Mouse (Mus musculus) stomach, embryonic 15.5 days (tissue): Measurements from ENCODE around the gene Rras. TPM values are rescaled to one million over a fixed set of nuclear protein-coding genes. Genes with fewer than 3 reads are reported as not detected.

Experiments used
- ATAC-seq: fragments of 200-750 bp; cut with Nextera tagmentation; 2 replicates; pipeline ENCODE4 v1.8.0; 2017; ENCODE audit warnings: low read depth, moderate number of reproducible peaks, moderate TSS enrichment; ENCODE audit not compliant: insufficient read depth, low FRiP score
- H3K27ac ChIP-seq: fragments of 300-500 bp; sonication (generic); 2 replicates; pipeline ENCODE4 v1.5.1; 2015; ENCODE audit warnings: mild to moderate bottlenecking, inconsistent platforms
- H3K27me3 ChIP-seq: fragments of 300-500 bp; sonication (generic); replicated peaks from 2 replicates; pipeline ENCODE4 v1.6.1; 2015; ENCODE audit warnings: inconsistent platforms
- H3K36me3 ChIP-seq: fragments of 300-500 bp; sonication (generic); 2 replicates; pipeline ENCODE4 v1.6.1; 2015; ENCODE audit warnings: inconsistent platforms
- H3K4me1 ChIP-seq: fragments of 300-500 bp; sonication (generic); 2 replicates; pipeline ENCODE4 v1.6.1; 2015; ENCODE audit warnings: inconsistent platforms
- H3K4me2 ChIP-seq: fragments of 300-500 bp; sonication (generic); 2 replicates; pipeline ENCODE4 v1.6.1; 2015; ENCODE audit warnings: mild to moderate bottlenecking, inconsistent platforms
- H3K4me3 ChIP-seq: fragments of 300-500 bp; sonication (generic); replicated peaks from 2 replicates; pipeline ENCODE4 v1.5.1; 2015; ENCODE audit warnings: inconsistent platforms
- H3K9ac ChIP-seq: fragments of 300-500 bp; sonication (generic); 2 replicates; pipeline ENCODE4 v1.6.1; 2015; ENCODE audit warnings: inconsistent platforms
- H3K9me3 ChIP-seq: fragments of 300-500 bp; sonication (generic); 2 replicates; pipeline ENCODE4 v1.6.1; 2016; ENCODE audit warnings: inconsistent platforms
- WGBS: fragments of 180-500 bp; shearing (Covaris S2); methylation state at CpG from one replicate; pipeline ENCODE4 v1.1.7; 2015; 5-methylcytosine and 5-hydroxymethylcytosine counted together
- polyA plus RNA-seq: library from polyadenylated mRNA; unstranded; fragments of >200 nt; fragmentation: Nextera tagmentation; extraction: Ambion mirVana; gene quantifications from 2 replicates; pipeline ENCODE4 v1.2.1, GENCODE M21; 2015

Rras gene
- polyA plus RNA-seq, 1 experiment from 2014 or later = 58.0 TPM

DNA sequence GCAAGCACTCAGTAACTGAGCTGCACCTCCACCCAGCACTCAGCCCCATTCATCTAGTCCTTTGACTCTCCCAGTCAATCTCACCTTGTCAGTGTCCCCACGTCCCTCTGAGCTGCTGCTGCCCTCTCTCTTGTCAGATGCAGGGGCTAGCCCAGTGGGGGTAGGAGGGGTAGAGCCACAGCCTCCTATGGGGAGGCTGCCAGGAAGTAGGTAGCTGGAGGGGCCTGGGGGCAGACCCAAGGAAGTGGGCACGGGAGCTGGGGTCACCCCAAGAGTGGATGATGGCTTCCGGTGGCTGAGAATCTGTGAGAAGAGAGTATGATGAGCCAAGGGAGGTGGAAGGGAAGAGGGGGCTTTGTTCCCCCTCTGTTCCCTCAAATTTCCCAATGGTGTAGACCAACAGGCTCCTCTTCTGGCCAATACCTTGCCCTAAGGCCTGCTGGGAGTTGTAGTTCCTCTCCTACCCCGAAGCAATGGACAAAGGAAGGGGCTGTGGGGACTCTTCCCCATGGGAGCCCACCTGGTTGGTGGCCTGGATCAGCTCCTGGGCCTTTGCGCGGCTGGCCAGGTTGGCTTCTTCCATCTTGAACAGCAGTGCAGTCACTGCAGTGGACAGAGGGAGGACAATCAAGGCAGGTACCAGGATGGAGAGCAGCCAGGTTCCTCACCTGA, 12.3 kb upstream of the Rras start:
- H3K27me3 ChIP-seq = no peaks in the 10 kb centered on the region
- H3K36me3 ChIP-seq = peaks cover 84% of the 10 kb centered on the region
- 0 out of 2 replicates have a peak, but pooled peaks cover 4% of the 10 kb centered on the region for H3K4me1 ChIP-seq
- 85% methylated on average over 6 of the region's 6 CpGs for WGBS
- no peak overlapping the region for H3K27ac ChIP-seq
- H3K4me2 ChIP-seq = no peak overlapping the region
- no peak overlapping the region for H3K9ac ChIP-seq
- H3K9me3 ChIP-seq = no peaks in the 10 kb centered on the region
- no peak for ATAC-seq
- no peak overlapping the region for H3K4me3 ChIP-seq

DNA sequence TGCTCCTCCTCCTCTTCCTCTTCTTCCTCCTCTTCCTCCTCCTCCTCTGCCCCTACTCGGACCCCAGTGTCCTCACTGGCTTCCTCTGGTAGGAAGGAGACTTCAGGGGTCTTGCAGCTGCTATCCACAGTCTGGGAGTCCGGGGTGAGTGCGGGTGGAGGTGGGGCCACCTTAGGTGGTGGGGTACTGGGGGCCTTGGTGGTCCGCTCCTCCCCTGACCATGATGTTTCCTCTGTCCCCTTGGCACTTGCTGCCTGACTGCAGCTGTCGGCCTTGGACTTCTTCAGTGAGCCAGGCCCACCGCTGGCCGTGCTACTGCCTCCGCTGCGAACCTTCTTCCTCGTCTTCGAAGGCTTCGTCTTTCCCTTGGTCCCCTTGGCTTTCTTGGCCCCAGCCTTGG, 11.3 kb upstream of the Rras start:
- WGBS = 92% methylated on average over 12 of the region's 12 CpGs

DNA sequence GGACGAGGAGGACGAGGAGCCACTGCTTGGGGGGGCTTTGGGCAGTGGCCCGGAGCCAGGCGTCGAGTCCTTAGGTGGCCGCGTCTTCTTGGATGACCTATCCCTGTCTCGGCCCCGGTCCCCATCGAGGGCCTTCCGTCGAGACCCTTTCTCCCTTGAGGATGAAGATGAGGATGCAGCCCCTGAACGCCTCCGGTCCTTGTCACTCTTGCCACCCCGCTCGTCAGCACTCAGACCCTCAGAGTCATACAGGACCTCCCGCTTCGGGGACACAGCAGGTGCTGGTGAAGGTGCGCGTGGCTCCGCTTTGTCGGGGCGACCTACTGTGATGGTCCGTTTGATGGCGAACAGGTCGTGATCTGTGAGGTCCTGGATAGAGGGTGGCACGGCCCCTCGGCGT, 10.6 kb upstream of the Rras start:
- Histone ChIP-seq H3K9ac (no peak overlapping the region), H3K4me3 (no peak overlapping the region), H3K27me3 (no peaks in the 10 kb centered on the region), H3K4me1 (no peaks in the 10 kb centered on the region), H3K36me3 (peaks cover 81% of the 10 kb centered on the region), H3K9me3 (no peaks in the 10 kb centered on the region), H3K4me2 (no peak overlapping the region), H3K27ac (no peak overlapping the region)
- ATAC-seq = no peak
- 94% methylated on average over 29 of the region's 29 CpGs for WGBS

More for the DNA sequence above, 11.3 kb upstream of the Rras start:
- Histone ChIP-seq H3K9ac (no peak overlapping the region), H3K4me2 (no peak overlapping the region), H3K27me3 (no peaks in the 10 kb centered on the region), H3K36me3 (peaks cover 81% of the 10 kb centered on the region), H3K27ac (no peak overlapping the region), H3K4me3 (no peak overlapping the region), H3K9me3 (no peaks in the 10 kb centered on the region), H3K4me1 (no peaks in the 10 kb centered on the region)
- no peak for ATAC-seq

DNA sequence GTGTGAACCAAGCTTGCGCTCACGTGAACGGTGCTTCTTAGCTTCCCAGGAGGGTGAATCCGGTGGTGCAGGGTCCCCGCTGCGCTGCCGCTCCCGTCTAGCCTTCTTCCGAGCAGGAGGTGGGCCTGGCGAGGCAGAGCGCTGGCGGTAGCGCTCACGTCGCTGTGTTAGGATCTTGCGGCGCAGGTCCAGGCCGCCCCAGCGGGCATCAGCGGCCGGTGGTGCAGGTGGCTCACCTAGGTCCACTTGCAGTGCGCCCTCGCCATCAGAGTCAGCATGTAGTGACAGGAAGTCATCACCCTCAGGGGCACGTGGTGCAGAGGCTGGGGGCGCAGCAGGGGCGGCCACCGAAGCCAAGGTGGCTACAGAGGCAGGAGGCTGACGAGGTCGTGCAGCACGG, 9.9 kb upstream of the Rras start:
- H3K36me3 ChIP-seq = peaks cover 86% of the 10 kb centered on the region
- no peak overlapping the region for H3K4me2 ChIP-seq
- 94% methylated on average over 30 of the region's 30 CpGs for WGBS
- H3K9ac ChIP-seq = no peak overlapping the region
- no peaks in the 10 kb centered on the region for H3K9me3 ChIP-seq
- no peak overlapping the region for H3K4me3 ChIP-seq
- ATAC-seq = no peak
- H3K27ac ChIP-seq = no peak overlapping the region
- no peaks in the 10 kb centered on the region for H3K27me3 ChIP-seq
- no peaks in the 10 kb centered on the region for H3K4me1 ChIP-seq

DNA sequence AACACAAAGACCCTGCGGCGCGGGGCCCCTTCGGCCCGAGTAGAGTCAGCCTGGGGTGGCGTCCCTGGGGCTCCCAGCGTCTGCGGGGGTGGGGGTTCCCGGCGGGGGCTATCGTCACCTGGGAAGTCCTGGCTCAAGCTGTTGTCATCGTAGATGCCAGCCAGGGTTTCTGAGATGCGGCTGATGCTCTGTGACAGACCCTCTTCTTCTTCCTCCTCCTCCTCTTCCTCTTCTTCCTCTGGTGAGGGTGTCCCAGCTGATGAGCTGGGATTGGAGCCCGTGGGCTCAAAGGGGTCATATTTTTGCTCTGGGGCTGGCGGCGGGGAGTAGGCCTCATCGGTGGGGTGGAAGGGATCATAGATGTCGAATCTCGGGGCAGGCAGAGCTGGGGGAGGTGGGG, 9.3 kb upstream of the Rras start:
- Histone ChIP-seq H3K4me1 (0 out of 2 replicates have a peak, but pooled peaks cover 3% of the 10 kb centered on the region), H3K36me3 (peaks cover 88% of the 10 kb centered on the region), H3K9ac (no peak overlapping the region), H3K27ac (no peak overlapping the region), H3K4me2 (no peak overlapping the region), H3K9me3 (no peaks in the 10 kb centered on the region), H3K4me3 (no peak overlapping the region), H3K27me3 (no peaks in the 10 kb centered on the region)
- ATAC-seq = no peak
- 93% methylated on average over 19 of the region's 19 CpGs for WGBS

DNA sequence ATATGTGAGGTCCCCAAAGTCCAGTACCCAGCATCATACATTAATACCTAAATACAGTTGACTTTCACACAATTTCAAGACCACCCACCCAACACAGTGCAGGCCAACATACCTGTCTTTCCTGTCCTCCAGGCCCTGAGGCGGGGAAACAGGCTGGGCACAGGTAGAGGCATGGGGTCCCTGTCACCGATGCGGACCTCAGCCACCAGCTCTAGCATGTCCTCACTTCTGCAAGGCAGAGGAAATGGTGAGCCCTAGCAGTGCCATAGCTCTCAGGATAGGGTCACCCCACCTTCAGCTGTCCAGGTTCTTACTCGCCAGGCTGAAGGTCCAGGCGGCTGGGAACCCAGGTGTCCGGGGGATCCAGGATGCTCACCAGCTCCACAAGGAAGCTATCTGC, 5.8 kb upstream of the Rras start:
- Histone ChIP-seq H3K4me3 (no peak overlapping the region), H3K36me3 (peaks cover 60% of the 10 kb centered on the region), H3K9me3 (no peaks in the 10 kb centered on the region), H3K27ac (no peak overlapping the region), H3K4me1 (peaks cover 18% of the 10 kb centered on the region), H3K4me2 (no peak overlapping the region), H3K9ac (no peak overlapping the region), H3K27me3 (no peaks in the 10 kb centered on the region)
- ATAC-seq = no peak
- WGBS = 96% methylated on average over 6 of the region's 6 CpGs

DNA sequence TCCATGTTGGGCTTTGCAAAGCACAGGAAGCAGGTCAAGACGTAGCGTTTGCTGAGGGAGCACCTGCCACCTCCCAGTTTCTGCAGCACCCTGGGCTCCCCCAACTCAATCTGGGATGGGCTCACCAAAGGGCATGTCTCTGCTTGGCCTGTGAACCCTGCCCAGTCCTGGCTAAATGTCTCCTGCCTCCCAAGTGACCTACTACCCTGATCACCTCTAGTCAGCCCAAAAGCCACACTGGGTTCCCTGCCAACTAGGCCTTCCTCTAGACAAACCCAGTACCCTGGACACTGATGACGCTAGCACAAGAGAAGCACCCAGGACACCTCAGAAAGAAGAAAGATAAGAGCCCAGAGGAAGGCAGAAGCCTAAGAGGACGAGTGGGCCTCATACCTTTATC, 4.9 kb upstream of the Rras start:
- WGBS = 82% methylated on average over 4 of the region's 4 CpGs
- Histone ChIP-seq H3K4me1 (peaks cover 18% of the 10 kb centered on the region), H3K4me3 (no peak overlapping the region), H3K9ac (no peak overlapping the region), H3K9me3 (no peaks in the 10 kb centered on the region), H3K27me3 (no peaks in the 10 kb centered on the region), H3K4me2 (no peak overlapping the region), H3K27ac (no peak overlapping the region), H3K36me3 (peaks cover 52% of the 10 kb centered on the region)
- no peak for ATAC-seq

DNA sequence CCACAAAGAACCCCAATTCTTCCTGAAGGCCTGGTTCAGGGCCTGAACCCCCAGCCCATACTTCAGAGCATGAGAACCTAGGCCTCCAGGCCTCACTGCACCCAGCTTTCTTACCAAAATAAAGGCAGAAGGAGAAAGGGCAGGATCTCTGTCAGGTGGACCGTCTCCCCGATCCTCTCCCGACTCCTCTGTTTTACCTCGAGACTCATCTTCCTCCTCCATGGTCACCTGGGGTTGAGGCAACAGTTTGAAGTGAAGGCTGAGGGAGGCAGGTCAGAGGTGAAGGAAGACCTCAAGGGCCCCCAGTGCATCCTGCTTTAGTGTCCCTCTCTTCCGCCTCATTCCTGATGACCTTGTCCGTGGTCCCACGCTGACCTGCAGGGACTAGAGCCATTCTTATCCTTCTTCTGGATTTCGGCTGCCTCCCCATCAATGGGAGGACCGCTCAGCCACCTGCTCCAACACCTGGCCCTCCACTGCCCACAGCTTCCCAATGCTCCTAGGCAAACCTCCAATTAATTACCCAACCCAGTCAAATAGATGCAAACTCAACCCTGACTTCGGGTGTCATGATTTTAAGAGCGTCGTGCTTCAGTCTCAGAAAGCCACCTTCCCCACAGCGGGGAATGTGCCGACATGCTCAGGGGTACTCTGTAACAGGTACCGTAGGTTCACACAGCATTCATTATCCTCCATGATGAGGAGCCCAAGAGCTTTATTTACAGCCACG, 4.2 kb upstream of the Rras start:
- no peak overlapping the region for H3K27ac ChIP-seq
- H3K36me3 ChIP-seq = peaks cover 45% of the 10 kb centered on the region
- peaks cover 18% of the 10 kb centered on the region for H3K4me1 ChIP-seq
- WGBS = 91% methylated on average over 16 of the region's 16 CpGs
- H3K4me2 ChIP-seq = no peak overlapping the region
- no peaks in the 10 kb centered on the region for H3K27me3 ChIP-seq
- no peaks in the 10 kb centered on the region for H3K9me3 ChIP-seq
- H3K4me3 ChIP-seq = no peak overlapping the region
- no peak for ATAC-seq
- no peak overlapping the region for H3K9ac ChIP-seq

DNA sequence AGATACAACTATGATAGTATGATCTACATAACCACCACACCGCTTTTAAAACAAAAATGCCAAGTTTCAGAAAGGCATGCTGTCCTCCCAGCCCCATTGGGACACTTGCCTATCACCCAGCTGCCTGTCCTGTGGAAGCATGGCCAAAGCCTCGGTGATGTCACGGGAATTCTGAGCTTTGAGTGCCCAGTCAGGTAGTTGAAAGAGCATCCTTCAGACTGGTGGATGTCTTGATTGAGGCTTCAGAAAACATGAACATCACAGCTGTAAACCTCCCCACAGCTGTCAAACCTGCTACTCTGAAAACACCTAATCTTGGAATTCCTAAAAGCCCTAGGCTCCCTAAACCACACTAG, 3.7 kb upstream of the Rras start:
- H3K27ac ChIP-seq = no peak overlapping the region
- no peak overlapping the region for H3K9ac ChIP-seq
- H3K4me1 ChIP-seq = peaks cover 22% of the 10 kb centered on the region
- no peak overlapping the region for H3K4me3 ChIP-seq
- ATAC-seq = no peak
- H3K4me2 ChIP-seq = no peak overlapping the region
- H3K36me3 ChIP-seq = peaks cover 40% of the 10 kb centered on the region
- WGBS = 97% methylated on average over 3 of the region's 3 CpGs
- H3K9me3 ChIP-seq = no peaks in the 10 kb centered on the region
- no peaks in the 10 kb centered on the region for H3K27me3 ChIP-seq

DNA sequence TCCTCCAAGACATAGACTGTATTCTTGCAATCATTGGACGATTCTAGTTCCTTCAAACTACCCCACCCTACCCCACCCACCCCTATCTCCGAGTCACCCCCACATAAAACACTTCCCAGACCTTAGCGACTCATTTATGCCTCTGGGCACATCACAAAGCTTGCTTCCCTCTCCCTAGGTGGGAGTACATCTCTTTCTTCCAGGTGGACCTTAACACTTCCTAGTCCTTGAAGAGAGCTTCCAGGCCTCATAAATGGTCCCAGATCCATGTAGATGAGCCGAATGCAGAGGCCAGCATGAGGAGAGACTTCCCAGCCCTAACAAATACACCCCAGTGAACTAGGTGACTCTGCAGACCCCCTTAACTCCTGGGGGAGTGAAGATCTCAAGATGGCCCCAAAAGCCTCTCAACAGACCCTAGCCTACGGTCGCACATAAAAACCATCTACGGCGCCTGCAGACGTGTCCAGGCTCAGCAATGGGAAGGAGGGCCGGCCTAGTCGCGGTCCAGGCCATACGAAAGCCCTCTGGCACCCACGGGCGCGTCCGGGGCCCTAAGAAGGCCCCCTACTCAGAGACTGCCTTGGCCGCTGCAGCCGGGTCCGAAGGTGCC, 2.3 kb upstream of the Rras start:
- peak overlapping the region; percentile 100 for H3K27ac ChIP-seq
- no peaks in the 10 kb centered on the region for H3K27me3 ChIP-seq
- peak overlapping the region; percentile 88 for H3K9ac ChIP-seq
- H3K4me3 ChIP-seq = peak overlapping the region; percentile 87
- peaks cover 27% of the 10 kb centered on the region for H3K4me1 ChIP-seq
- peaks cover 28% of the 10 kb centered on the region for H3K36me3 ChIP-seq
- WGBS = under 1% methylated on average over 20 of the region's 20 CpGs
- no peaks in the 10 kb centered on the region for H3K9me3 ChIP-seq
- peak overlapping the region; percentile 90 for H3K4me2 ChIP-seq
- ATAC-seq = no peak

DNA sequence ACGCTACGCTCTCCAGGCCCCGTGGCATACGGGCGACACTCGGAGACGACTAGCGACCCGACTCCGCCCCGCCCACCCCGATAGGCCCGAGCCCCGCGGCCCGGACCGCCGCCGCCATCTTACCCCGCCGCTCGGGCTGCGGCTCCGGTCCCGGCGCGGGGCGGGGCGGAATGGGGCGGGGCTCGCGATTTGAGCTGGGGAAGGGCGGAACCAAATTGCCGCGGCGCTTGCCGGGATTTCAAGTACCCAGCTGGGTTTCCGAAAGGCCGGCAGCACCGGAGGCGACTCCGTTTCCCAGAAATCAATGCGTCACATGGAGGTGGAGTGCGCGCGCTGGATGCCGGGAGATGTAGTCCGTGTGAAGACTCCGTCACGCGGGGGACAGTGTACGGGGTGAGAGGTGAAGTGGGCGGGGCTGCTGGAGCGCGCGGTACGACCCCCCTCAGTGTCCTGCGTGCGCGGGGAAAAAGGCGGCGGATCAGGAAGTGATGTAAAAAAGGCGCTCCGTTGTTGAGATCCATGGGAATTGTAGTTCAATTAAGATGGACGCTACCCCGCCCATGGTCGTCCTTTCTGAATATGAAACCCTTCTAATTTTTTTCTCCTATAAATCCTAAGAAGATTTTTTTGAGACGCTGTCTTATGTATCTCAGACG, 1.7 kb upstream of the Rras start, which contains the start of gene Scaf1:
TSS of gene Scaf1 (minus strand) at position 407 of the 656 bp plus-strand sequence.
- peaks cover 24% of the 10 kb centered on the region for H3K36me3 ChIP-seq
- under 1% methylated on average over 69 of the region's 69 CpGs for WGBS
- H3K4me3 ChIP-seq = peak within 1 kb of the TSS; percentile 87
- no peaks in the 10 kb centered on the region for H3K27me3 ChIP-seq
- H3K9me3 ChIP-seq = no peaks in the 10 kb centered on the region
- peak within 1 kb of the TSS; percentile 88 for H3K9ac ChIP-seq
- peak within 1 kb of the TSS; percentile 90 for H3K4me2 ChIP-seq
- peaks cover 30% of the 10 kb centered on the region for H3K4me1 ChIP-seq
- H3K27ac ChIP-seq = peak within 1 kb of the TSS; percentile 100
- peak; percentile 87 for ATAC-seq

DNA sequence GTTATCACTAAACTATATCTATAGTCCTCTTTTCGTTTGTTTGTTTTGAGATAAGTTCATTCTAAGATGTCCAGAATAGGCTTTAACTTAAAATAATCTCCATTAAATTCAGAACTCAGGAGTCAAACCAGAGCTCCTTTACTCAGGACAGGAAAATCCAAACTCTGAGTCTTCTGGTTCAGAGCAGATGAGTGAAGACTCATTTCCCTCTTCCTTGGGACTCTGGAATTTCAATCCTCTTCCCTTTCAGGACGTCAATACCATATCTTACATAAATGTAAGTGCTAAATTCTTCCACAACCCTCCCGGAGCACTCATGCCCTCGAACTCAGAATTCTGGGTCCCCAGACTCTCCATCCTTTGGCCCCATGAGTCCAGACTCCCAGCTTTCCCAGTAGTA, 1.0 kb upstream of the Rras start:
- peak overlapping the region; percentile 87 for H3K4me3 ChIP-seq
- peaks cover 18% of the 10 kb centered on the region; the same call in 1 of the 2 replicates for H3K36me3 ChIP-seq
- H3K27ac ChIP-seq = peak overlapping the region; percentile 100
- WGBS = 3% methylated on average over 4 of the region's 4 CpGs
- peak overlapping the region; percentile 37; the same call in 1 of the 2 replicates for H3K9ac ChIP-seq
- H3K9me3 ChIP-seq = no peaks in the 10 kb centered on the region
- no peak for ATAC-seq
- peaks cover 30% of the 10 kb centered on the region for H3K4me1 ChIP-seq
- no peaks in the 10 kb centered on the region for H3K27me3 ChIP-seq
- H3K4me2 ChIP-seq = peak overlapping the region; percentile 90
